Mouse (Mus musculus): Measurements from ENCODE around the gene Krt4.

Gene Krt4

DNA sequence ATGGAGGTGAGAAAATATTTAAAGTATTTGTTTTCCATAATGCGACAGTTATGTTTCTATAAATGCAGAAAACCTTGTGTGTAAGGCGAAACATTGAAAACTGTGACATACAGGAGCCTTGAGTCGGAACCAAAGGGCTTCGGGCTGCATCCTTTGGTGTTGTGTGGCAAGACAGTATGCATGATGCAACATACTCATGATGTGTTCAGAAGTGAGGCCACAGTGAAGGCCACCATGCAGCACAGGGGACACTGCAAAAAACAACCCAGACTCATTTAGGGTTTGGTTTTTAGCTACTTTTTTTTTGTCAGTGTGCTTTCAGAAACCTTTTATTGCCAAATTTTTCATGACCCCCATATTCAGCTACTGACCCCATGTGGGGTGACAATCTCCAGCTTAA lies 29.3 kb downstream of the Krt4 start:
- no peak for DNase-seq (ENCODE audit: low read depth, low spot score)

DNA sequence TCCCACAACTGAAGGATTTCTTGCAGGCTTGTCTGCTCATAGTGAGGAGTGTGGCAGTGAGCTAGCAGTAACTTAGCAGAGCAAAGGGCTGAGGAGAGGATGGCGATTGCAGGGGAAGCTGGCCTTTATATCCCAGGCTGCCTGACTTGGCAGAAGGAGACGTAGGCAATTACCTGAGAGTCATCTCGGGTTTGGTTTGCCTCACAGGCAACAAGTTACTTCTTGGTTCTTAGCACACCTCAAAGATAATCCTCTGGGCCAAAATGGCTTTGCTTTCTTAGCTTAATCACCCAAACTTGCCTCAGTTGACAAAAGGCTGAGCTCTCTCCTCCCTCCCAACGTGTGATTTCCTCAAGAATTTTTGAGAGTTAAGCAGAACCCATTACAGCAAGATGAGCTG lies 31.7 kb downstream of the Krt4 start, which contains the start of gene Krt76:
Gene Krt76 (minus strand): TSS at position 101 of the 400 bp plus-strand sequence.
- no peak for DNase-seq (ENCODE audit: low read depth, low spot score)

DNA sequence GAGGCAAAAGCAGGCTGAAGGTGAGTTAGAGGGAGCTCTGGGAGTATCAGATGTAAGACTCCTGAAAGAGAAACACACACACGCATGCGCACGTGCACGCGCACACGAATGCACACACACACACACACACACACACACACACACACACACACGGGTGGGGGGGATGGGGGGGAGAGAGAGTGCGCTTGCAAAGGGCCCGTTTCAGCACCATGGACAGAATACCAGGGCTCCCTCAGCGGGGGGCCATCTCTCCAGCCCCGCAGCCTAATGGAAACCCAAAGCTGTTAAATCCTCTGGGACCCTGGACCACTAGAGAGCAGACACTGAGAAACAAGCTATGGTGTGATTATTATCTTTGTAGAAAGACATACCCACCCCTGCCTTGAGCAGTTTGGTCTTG lies 44.8 kb downstream of the Krt4 start:
- DNase-seq (ENCODE audit: low read depth, low spot score): peak; percentile 57

DNA sequence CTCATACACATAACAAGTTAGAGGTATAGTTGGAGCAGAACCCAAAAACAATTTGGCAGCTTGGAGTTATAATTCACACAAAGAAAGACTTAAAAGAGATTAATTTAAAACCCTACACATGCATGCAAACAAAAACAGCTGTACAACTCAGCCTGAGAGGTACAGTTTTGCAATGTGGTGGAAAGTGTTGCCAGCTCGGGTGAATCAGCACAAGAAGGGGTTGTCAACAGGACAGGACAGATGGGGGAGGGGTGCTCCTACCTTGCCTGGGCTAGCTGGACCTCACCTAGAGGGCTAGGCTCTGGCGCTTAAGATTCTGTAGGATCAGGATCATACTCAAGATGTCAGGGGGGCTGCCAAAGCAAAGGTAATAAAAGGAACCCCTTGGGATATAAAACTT lies 46.5 kb downstream of the Krt4 start:
- no peak for DNase-seq (ENCODE audit: low read depth, low spot score)

DNA sequence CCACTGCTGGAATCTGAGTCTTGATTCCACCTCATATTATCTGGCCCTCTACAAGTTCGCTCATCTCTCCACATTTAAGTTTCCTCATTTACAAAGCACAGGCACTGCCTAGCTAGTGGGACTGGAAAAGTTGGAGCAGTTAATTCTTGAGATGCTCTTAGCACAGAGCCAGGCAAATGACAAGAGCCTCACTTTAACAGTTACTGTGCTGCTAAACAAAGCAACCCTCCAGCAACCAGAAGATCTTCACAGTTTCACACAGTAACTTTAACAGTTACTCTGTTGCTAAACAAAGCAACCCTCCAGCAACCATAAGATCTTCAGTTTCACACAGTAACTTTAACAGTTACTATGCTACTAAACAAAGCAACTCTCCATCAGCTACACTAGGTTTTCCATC lies 50.2 kb downstream of the Krt4 start:
- no peak for DNase-seq (ENCODE audit: low read depth, low spot score)

DNA sequence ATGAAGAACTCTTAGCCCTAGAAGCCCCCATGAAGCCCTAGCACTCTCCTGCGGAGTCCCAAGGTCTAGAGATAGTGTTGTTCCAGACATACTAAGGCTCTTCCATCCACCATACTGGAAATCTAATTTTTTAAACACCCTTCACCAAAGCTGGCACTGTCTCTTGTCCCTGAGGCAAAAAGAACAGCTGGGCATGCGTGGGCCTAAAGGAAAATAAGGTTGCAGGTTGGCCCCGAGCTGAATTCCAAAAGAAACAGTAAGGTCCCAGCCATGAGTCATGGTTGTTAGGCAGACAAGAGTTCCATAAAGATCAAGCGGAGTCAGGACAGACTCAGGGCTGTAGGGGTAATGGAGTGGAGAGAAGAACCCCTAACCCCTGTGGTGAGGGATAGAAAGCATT lies 51.3 kb downstream of the Krt4 start:
- DNase-seq (ENCODE audit: low read depth, low spot score): no peak

DNA sequence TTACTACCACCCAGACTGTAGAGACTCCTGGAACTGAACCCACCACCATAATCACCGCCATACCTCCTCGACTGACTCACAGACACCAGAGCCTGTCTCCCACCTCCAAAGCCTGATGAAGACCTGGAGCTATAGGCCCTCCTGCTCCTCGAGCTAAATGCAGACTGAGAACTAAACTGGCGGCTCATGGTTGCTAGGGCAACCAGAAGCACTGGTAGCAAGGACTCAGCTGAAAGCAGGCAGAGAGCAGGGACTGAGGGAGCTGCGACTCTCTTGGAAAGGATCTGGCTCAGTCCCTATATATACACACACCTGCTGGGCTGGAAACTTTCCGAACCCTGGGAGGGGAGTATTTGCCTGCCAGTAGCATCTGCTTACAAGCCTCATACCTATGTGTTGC lies 55.1 kb downstream of the Krt4 start, which contains the start of gene Krt77:
Gene Krt77 (minus strand): TSS at position 275 of the 400 bp plus-strand sequence.
- no peak for DNase-seq (ENCODE audit: low read depth, low spot score)

All from forelimb bud, embryonic 11.5 days (tissue).